Mouse (Mus musculus): ENCODE measurements around the gene Gm3854.

The Gm3854 gene

DNA sequence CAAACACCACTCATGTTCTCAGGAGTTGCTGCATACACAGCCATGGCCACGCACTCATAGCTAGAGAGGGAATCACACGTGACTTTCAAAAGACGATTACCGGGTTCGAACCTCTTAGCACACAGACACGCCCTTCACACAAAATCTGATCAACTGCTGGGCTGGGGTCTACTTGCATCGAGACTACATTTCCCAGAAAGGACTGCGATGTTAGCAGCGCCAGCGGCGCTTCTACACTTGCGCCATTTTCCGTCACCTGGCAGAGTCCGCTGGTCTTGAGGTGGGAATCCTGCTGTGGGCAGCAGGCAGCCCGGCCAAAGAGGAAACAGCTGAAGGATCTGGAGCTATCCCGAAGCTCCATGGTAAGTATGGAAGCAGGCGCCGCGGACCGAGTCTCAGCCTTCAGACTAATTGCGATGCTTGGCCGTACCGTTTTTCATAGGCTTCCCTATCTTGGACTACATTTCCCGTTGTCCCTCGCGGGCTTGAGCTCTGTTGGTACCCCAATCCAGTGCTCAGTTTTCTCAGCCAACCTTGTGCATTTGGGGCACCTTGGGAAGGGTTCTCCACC, at the start of gene Gm3854:
Gene Gm3854 (plus strand): TSS at position 259 of the 571 bp plus-strand sequence.
- DNase-seq (ENCODE audit: low read depth, low spot score): peak; percentile 94

DNA sequence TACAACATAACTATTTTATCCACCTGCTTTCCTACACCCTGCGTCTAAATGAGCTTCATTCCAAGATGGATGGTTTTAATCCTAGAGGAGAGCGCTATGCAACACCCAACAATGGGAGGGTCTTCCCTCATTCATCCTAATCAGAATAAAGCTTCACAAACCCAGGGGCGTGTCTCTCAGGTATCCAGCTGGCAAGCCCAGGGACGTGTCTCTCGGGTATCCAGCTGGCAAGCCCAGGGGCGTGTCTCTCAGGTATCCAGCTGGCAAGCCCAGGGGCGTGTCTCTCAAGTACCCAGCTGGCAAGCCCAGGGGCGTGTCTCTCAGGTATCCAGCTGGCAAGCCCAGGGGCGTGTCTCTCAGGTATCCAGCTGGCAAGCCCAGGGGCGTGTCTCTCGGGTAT, 42.8 kb upstream of the Gm3854 start:
- DNase-seq (ENCODE audit: low read depth, low spot score): peak; percentile 68

DNA sequence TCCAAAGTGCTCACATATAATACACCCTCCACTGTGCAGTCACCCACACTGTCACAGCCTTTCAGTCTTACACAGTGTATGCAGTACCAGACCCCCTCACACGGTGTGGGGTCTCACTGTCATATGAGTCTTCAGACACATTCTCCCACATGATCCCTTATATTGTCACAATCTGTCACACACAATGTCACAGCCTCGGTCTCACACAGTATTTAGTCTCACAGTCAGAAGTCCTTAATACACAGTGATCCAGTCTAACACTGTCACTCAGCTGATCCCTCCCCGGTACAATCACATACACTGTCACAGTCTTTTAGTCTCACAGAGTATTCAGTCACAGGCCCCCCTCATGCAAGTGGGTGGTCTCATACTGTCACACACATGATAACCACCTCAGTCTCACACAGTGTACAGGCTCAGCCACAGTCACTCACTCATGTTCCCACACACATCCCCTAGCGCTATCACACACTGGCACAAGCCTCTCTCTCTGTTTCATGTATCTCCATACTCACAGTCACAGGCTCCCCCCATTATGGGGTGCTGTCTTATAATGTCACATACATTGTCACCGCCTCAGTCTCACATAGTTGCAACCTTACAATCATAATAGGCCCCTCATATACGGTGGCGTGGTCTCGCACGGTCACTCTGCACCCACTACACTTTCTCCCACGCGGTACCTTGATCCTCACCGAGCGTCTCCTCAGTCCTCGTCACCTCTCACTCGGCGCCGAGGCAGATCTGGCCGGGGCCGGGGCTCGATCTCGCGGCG, 12.9 kb upstream of the Gm3854 start:
- DNase-seq (ENCODE audit: low read depth, low spot score): no peak

DNA sequence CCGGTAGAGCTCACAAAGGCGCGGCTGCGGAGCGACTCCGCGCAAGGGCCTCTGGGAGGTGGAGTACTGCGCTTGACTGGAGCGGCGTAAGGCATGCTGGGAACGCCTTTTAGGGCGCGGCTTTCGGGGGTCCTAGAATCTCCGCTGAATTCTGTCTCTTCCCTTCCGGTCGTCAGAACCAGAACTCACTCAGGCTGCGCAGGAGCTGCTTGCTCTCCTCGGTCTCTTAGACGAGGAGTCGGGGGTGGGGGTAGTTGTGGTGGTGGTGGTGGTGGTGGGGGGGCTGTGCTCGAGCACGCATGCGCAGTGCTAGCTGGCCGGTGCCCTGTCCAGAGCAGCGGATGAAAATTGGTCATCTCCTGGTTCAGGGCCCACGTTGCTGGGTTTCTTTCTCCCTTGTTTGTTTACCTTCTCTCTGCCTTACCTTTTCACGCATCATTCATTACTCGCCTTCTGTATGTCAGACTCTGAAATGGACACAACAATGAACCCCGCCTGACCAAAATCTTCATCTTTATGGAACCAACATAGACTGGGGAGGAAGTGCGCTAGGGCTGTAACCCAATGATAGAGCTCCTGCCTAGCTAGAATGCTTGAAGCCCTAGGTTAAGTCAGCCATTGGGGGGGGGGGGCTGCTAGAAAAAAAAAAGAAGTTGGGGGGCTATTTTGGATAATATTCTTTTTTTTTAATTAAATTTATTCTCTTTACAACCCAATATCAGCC, 12.2 kb upstream of the Gm3854 start, which contains the start of gene Zfp583:
Gene Zfp583 (minus strand): TSS at position 53 of the 724 bp plus-strand sequence.
- DNase-seq (ENCODE audit: low read depth, low spot score): peak; percentile 95

DNA sequence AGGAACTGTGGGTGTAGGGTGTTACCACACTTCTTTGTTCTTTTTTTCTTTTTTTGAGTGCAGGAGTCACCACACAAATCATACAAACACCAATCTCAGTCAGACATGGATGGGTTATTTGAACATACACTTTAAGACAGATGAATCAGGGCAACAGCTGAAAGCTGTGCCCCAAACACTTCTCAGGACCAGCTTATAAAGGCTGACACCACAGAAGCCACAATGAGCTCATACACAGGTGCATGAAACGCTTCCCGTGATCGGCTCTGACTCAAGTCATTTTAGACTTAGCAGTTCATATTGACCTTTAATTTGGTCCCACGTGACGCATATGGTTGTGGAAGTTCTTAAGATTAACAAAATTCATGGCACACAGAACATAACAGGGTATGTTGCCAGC, 3.7 kb upstream of the Gm3854 start:
- no peak for DNase-seq (ENCODE audit: low read depth, low spot score)

DNA sequence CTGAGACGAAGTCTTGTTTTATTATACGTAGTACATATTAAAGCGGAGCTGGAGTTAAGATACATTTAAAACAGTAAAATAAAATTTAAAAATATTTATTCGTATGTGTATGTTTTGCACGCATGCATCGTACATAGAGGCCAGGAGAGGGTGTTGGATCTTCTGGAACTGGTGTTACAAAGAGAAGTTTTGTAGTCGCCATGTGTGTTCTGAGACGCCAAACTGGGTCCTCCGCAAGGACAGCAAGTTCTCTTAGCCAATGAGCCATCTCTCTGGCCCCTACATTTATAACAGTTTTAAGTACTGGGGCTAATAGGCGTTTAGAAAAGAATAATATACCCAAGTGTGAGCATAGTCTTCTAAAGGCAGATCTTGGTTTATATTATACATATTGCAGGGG, 565 bp downstream of the Gm3854 start:
- no peak for DNase-seq (ENCODE audit: low read depth, low spot score)

DNA sequence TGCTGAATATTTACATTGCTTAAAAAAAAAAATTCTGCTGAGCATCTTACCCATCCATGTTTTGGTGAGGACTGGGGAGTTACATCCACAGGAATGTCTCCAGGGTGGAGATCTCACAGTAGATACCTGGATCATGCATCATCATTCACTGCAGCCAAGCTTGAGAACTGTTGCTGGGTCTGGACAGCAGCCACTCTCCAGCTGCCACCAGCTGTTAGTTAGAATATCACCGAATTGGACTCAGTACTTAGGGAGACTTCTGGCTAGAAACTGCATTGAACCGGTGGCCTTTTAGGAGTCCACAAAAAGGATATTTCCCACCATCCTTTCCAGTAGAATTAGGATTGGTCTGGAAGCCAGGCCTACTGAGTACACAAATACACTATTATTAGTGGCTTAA, 14.6 kb downstream of the Gm3854 start:
- DNase-seq (ENCODE audit: low read depth, low spot score): no peak

DNA sequence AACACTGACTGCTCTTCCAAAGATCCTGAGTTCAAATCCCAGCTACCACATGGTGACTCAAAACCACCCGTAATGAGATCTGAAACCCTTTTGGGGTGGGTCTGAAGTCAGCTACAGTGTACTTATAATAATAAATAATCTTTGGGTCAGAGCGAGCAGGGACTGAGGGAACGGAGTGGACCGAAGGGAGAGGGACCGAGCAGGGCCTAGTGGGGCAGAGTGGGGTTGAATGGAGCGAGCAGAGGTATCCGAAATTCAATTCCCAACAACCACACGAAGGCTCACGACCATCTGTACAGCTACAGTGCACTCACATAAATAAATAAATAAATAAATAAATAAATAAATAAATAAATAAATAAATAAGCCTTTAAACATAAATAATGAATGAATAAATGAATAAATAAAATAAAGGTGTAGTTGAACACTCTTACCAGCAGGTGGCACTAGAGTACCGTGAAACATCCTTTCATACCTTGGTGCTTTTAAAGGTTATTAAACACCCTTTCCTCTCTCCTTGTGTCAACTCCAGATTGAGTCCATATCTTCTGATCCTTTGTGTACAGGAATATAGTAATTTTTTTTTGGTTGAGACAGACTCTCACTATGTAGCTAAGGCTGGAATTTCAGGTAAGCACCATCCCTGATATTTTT, 15.5 kb downstream of the Gm3854 start:
- peak; percentile 55 for DNase-seq (ENCODE audit: low read depth, low spot score)

DNA sequence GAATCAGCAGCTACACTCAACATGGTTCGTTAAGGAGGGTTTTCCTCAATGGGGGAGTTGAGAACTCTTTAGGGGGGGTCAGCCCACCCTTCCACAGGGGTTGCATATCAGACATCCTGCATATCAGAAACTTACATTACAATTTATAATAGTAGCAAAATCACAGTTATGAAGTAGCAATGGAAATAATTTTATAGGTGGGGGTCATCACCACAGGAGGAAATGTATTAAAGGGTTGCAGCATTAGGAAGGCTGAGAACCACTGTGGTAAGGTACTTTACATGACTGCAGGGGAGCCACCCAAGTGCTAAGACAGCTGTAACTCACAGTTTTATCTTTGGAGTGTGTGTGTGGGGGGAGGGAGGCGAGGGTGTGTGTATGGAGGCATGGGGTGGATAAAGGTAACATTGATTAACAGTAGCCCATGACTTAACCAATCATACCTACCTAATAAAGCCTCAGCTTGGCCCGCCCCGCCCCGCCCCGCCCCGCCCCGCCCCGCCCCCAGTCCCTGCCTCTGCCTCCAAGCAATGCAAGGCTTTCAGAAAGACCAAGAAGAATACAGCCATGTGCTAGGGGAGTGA, 17.0 kb downstream of the Gm3854 start:
- DNase-seq (ENCODE audit: low read depth, low spot score): no peak

DNA sequence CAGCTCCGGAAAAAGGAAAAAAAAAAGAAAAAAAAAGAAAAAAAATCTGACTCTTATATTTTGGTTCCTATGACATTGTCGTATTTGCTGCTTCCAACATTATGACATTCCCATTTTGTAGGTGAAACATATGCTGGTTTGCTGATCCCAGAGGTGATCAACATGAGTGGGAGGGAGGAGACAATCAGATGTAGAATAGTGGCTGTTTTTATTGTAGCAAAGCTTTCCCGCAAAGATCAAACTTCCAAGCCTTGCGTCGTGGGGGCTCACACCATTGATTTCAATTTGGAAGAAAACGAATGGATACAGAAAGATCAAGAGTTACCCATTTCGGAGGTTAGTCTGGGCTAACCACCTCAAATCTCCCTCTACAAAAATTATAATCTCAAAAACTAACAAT, 18.2 kb downstream of the Gm3854 start:
- no peak for DNase-seq (ENCODE audit: low read depth, low spot score)

DNA sequence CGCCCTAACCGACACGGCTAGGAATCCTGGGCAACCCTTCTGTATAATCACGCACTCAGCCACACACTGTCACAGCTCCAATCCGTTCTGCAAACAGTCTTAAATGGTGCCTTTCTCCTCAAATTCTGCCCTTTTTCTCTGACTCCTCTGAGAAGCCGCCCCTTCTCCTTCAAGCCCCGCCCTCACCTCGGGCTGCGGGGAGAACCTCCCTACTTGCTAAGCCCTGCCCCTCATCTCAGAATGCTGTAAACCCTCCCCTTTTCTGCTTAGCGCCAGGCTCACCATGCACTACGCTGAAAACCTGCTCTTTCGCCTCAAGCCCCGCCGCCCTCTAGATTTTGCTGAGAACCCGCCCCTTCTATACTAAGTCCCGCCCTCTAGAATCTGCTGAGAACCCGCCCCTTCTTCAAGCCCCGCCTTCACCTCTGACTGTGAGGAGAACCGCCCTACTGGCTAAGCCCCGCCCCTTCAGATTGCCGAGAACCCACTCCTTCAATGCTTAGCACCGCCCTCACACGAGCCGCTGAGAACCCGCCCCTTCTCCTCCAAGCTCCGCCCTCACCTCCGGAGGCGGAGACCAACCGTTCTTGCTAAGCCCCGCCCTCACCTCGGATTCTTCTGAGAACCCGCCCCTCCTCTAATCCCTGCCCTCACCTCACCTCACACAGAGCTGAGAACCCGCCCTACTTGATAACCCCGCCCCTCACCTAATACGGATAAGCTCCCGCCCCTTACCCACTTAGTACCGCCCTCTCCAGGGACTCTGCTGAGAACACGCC, 18.9 kb downstream of the Gm3854 start:
- DNase-seq (ENCODE audit: low read depth, low spot score): peak; percentile 98

DNA sequence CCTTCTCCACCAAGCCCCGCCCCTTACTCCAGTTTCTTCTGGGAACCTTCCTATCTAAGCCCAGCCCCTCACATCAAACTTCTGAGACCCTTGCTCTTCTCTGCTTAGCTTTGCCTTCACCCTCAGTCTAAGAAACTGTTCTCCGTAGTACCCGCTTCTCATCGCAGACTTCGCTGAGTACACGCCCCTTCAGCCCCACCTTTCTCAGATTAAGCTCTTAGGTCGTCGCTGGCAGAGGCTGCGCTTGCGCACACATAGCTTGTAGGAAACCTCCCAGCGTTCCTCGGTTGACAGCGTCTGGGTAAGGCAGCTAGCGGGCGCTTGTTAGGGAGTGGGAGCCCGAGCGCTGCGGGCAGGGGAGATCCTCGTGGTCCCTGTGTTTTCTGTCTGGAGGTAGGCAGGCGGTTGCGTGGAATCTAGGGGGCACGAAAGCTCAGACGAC, 19.5 kb downstream of the Gm3854 start, which contains the start of gene Zfp78:
Gene Zfp78 (plus strand): TSS at position 234 of the 442 bp plus-strand sequence.
- DNase-seq (ENCODE audit: low read depth, low spot score): peak; percentile 98

DNA sequence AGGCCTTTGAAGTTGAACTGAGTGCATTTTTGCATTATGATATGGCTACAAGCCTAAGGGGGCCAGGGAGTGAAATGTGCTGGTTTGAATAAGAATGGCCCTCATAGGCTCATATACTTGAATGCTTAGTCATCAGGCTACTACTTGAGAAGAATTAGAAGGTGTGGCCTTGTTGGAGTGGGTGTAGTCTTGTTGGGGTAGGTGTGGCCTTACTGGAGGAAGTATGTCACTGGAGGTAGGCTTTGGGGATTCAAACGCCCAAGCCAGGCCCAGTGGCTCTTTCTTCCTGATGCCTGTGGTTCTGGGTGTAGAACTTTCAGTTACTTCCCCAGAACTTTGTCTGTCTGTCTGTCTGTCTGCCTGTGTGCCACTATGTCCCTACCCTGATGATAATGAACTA, 21.2 kb downstream of the Gm3854 start:
- DNase-seq (ENCODE audit: low read depth, low spot score): peak; percentile 94

DNA sequence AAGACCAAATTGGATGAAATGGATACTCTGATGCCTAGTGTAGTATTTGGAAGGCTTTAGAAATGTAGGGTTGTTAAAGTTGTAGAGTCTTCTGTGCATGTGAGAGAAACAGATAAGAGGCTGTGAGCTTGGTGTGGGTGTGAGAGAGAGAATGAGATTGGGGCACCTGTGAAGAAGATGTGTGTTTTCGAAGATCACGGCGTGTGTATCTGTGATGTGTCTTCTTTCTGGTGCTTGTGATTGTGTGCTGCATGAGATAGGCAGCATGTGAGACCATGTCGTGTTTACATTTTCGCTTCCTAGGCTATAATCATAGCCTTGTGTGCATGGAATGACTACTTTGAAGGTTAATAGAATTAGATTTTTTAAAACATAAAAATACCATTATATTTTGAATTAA, 23.6 kb downstream of the Gm3854 start:
- no peak for DNase-seq (ENCODE audit: low read depth, low spot score)

DNA sequence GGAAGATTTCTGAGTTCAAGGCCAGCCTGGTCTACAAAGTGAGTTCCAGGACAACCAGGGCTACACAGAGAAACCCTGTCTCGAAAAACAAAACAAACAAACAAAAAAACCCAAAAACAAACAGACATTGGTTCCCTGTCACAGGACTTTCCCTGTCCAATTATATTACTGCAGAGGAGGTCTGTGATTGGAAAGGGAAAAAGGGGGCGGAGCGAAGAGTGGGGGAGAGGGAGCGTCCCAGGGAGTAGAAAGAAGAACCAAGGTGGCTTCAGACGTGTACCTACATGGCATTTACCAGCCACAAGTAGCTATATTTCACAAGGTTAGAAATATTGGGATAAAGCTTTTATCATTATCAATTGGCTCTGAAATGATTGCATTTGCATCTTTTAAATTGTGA, 24.6 kb downstream of the Gm3854 start:
- peak; percentile 82 for DNase-seq (ENCODE audit: low read depth, low spot score)

DNA sequence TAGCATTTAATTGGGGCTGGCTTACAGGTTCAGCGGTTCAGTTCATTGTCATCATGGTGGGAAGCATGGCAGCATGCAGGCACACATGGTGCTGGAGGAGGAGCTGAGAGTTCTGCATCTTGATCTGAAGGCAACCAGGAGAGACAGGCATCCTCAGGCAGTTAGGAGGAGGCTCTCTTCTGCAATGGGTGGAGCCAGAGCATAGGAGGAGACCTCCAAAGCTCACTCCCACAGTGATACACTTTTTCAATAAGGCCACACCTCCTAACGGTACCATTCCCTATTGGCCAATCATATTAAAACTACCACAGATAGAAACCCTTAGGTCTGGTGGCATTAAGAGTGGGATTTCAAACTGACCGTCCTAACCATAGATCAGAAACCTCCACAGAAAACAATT, 25.9 kb downstream of the Gm3854 start:
- peak; percentile 35 for DNase-seq (ENCODE audit: low read depth, low spot score)

DNA sequence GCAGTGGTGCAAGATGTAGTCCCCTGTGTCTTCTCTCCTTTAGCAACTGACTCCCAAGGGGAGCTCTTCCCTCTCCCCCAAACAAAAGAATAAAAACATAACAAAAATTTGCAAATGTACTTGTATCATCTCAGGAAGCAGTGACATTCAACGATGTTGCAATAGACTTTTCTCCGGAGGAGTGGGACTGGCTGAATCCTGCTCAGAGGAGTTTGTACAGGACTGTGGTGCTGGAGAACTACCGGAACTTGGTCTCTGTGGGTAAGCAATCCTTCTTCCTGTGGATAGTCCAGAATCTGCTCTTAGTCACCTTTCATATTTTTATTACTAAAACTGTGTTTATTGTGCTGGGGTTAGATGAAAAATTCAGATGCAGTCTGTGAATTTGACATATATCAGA, 29.4 kb downstream of the Gm3854 start:
- DNase-seq (ENCODE audit: low read depth, low spot score): no peak

DNA sequence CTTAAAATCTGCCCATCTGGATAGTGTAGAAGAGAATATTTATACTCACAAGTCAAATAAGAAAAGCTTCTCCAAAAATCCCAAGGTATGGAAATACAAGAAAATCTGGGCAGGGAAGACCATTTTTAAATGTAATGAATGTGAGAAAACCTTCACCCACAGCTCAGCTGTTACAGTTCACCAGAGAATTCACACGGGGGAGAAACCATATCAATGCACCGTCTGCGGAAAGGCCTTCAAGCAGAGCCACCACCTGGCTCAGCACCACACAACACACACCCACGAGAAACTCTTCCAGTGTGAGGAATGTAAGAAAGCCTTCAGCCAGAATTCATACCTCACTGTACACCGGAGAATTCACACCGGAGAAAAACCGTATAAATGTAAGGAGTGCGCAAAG, 34.9 kb downstream of the Gm3854 start:
- no peak for DNase-seq (ENCODE audit: low read depth, low spot score)

DNA sequence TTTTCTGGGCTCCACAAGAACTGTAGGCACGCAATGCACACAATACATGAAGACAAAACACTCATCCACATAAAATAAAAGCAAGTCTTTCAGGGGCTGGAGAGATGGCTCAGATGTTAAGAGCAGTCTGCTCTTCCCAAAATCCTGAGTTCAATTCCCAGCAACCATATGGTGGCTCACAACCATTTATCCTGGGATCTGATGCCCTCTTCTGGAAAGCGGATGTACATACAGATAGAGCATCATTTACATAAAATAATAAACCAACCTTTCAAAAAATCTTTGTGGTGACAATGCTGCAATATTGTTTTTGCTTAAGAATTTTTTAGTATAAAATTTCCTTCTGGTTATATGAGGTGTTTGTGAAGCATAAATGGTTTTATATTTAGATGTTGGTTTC, 37.9 kb downstream of the Gm3854 start:
- peak; percentile 42 for DNase-seq (ENCODE audit: low read depth, low spot score)

DNA sequence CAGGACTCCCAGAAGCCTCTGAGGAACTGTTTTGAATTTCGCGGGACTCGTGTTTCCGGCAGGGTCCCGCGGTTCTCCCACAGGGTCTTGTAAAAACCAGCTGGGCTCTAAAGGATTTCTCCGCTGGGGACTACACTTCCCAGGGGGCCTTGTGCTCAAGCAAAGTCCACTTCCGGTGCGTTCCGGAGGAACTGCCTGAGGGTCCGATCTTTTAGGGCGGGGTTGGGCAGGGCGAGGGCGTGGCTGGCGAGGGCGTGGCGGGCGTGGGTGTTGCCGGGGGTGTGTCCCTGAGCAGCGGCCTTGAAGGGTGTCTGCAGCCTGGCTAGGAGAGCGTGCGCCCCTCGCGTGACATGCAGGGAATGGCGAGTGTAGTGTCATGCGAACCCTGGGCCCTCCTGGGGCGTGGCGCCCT, 39.5 kb downstream of the Gm3854 start, which contains the start of gene Zfp28:
Gene Zfp28 (plus strand): TSS at position 252 of the 412 bp plus-strand sequence.
- peak; percentile 99 for DNase-seq (ENCODE audit: low read depth, low spot score)

DNA sequence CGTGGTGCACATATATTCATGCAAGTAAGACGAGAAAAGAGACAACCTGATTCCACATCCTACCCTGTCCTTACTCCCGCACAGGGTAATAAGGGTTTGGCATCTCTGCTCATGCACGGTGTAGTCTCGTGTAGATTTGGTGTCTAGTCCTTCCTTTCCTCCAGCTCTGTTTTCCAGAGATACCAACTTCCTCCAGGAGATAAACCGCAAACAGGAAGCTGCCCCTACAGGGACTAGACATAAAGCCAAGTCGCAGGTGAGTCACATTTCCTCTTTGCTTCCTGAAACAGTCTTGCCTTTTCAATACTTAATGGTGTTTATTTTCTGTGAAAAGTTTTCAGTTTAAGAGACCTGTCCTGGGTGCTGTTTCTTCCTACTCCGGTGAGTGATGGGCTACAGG, 40.5 kb downstream of the Gm3854 start:
- no peak for DNase-seq (ENCODE audit: low read depth, low spot score)

Measured in R1 (cell line).